Mouse (Mus musculus): ENCODE measurements around the gene 9530068E07Rik.

DNA sequence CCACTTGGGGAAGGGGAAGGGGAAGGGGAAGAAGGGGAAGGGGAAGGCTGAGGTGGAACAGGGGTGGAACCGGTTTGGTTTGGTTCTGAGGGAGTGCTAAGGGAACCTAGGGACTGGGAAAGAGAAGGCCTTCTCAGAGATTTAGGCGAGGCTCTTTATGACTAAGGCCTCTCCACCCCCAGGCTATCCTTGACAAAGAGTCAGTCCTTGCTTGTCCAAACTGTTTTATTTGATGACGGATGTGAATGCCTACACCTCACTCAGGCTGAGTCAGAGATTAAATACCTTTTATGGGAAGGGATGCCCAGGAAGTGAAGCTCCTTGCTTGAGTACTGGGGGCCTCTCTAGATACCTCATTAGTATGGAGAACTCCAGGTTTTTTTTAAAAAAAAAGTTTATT lies 52.8 kb downstream of the 9530068E07Rik start:
- TF ChIP-seq CTCF (IDR thresholded peaks at IDR 0.05; ENCODE audit: borderline replicate concordance, control insufficient read depth, extremely low read depth, insufficient read depth, low read length, poor library complexity), result no peak
- no peak for TF ChIP-seq POLR2A (IDR thresholded peaks at IDR 0.05; ENCODE audit: control insufficient read depth, extremely low read depth, insufficient read depth, low read length, poor library complexity)

Measured in thymus, adult 2 months (tissue).